Mouse (Mus musculus): ENCODE data around the gene Sema4b. TPM values are rescaled to one million over a fixed set of nuclear protein-coding genes. Genes with fewer than 3 reads are reported as not detected.

Gene Sema4b
- total RNA-seq (2023) = 100 to 1,000 TPM; 172 to 180 TPM

GRCm38 (mm10) chr7:80186531-80187296 lies at the start of gene Sema4b:
Gene Sema4b (plus strand): TSS chr7:80186841.

DNA sequence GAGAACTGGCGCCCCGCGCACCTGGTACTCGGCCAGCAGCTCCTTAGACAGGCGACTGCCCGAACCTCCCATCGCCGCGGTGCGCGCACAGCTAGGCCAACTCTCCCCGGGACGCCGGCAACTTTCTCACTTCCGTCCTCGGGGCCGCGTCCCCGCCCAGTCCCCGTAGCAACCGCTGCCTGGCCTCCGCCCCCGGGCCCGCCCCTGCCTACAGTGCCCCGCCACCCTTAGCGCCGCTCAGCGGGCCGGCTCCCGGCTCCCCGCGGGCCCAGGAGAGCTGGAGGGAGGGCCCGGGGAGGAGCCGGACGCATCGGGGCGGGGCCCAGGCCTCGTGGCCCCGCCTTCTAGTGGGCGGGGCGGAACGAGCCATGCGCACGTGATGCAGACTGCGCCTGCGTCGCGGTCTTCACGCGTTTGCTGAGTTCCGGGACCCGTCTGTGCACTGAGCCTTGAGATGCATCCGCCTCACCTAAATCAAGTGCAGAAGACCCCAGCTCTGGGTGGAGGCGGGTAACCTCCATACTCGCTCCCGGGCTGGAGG lies 45.9 kb downstream of the Sema4b start, which contains the start of the genes Cib1 and Gdpgp1:
Gene Cib1 (minus strand): TSS at position 325 of the 541 bp plus-strand sequence.
Gene Gdpgp1 (plus strand): TSS at position 377 of the 541 bp plus-strand sequence.

DNA sequence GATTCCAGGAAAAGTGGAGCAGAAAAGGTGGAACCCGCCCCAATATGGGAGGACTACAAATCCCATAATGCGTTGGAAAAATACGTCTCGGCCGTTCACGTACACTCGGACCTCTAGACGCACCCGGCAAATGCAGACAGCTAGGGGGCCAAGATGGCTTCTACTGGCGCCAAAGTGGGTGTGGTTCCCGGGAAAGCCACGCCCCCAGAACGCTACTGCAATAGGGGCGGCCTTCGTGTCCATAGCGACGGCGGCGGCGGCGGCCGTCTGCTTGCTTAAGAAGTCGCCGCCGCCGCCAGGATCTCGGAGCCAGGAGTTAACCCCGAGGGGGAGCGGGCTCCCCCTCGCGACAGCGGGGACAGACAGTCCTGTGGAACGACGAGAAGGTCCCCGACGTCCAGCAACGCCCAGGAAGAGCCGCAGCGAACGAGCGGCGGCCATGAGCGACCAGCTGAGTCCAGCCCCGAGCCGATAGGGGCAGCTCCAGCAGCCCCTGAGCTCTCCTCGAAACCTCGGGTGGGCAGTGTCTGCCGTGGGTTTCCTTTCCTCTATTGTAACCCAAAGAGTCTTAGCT lies 59.6 kb downstream of the Sema4b start, which contains the start of gene Ttll13:
Gene Ttll13 (plus strand): TSS at position 229 of the 574 bp plus-strand sequence.

DNA sequence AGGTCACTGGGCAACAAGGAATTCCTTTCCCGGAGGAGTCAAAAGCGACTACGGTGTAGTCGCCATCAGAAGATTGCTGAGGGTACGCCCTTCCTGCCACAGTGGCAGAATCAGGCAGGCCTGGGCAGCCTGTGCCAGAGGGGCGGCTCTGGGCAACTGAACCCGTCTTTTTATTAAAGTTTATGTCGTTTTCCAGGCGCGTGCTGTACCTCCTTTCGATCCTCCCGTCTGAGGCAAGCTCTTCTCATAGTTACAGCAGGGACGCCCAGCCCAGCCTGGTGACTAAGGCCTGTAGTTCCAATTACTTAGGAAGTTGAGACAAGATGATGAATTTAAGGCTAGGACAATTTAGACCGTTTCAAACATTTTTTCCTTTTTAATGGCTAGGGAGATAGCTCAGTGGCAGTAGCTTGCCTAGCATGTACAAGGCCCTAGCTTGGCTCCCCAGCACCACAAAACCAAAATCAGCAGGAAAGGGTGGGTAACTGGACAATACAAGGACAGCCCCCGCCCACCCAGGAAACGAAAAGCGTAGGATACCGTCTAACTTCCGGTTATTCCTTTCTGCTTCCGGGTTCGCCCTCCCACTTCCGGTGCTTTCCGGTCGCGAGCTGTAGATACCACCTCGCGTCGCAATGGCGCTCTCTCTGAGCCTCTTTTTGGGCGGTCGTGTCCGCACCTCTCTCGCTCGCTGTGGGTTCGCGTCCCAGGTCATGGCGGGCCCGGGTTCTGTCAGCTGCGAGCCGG lies 74.2 kb downstream of the Sema4b start, which contains the start of gene Ngrn:
Gene Ngrn (plus strand): TSS at position 591 of the 747 bp plus-strand sequence.

GRCm38 (mm10) chr7:80268897-80269750 lies 82.5 kb downstream of the Sema4b start, which contains the start of gene Vps33b:
Gene Vps33b (plus strand): TSS chr7:80269649.

Other genes with a start within 250 kb of the Sema4b start
- 10 to 100 TPM; 63.2 to 81.5 TPM for gene Zfp710, start 162.0 kb upstream of the Sema4b start, total RNA-seq (2023)
- 10 to 100 TPM; 32.8 to 34.5 TPM for gene Idh2, start 71.4 kb upstream of the Sema4b start, total RNA-seq (2023)
- 100 to 1,000 TPM; 103 to 112 TPM for gene Cib1, start 46.0 kb downstream of the Sema4b start, total RNA-seq (2023)
- gene Gdpgp1, start 46.0 kb downstream of the Sema4b start, total RNA-seq (2023) = 10 to 100 TPM in 1 of 2 experiments, 1 to 10 TPM in 1; 6.9 to 11.5 TPM
- 1 to 10 TPM; 1.9 to 2.0 TPM for gene Ttll13, start 59.5 kb downstream of the Sema4b start, total RNA-seq (2023)
- 10 to 100 TPM; 19.2 to 23.1 TPM for gene Ngrn, start 74.4 kb downstream of the Sema4b start, total RNA-seq (2023)
- 10 to 100 TPM; 35.4 to 36.0 TPM for gene Vps33b, start 82.8 kb downstream of the Sema4b start, total RNA-seq (2023)
- gene Prc1, start 107.6 kb downstream of the Sema4b start, total RNA-seq (2023) = 1 to 10 TPM; 6.4 to 6.6 TPM
- 10 to 100 TPM; 32.9 to 35.2 TPM for gene Rccd1, start 137.6 kb downstream of the Sema4b start, total RNA-seq (2023)
- 10 to 100 TPM; 78.5 to 99.3 TPM for gene Unc45a, start 154.2 kb downstream of the Sema4b start, total RNA-seq (2023)
- 10 to 100 TPM; 10.4 to 31.2 TPM for gene Hddc3, start 156.3 kb downstream of the Sema4b start, total RNA-seq (2023)
- 100 to 1,000 TPM; 105 to 122 TPM for gene Man2a2, start 184.5 kb downstream of the Sema4b start, total RNA-seq (2023)
- 10 to 100 TPM; 30.1 to 41.4 TPM for gene Fes, start 201.1 kb downstream of the Sema4b start, total RNA-seq (2023)
- 10 to 100 TPM; 59.5 to 68.3 TPM for gene Furin, start 218.6 kb downstream of the Sema4b start, total RNA-seq (2023)

All from B cell, adult 67 days (primary cell).